16 mouse cellular contexts compared by ENCODE assay signal in genomic region chr16:92651256-92651655, GRCm38 (mm10).
"Had no signal": no experiment of that assay in that cellular context is flagged by ENCODE, and none has a peak within 500 bp of the region (broad histone marks: within the 10 kb centered on the region; RNA-seq: fewer than 3 reads in every experiment).

No protein-coding gene starts in this region.

- H3K9me3 ChIP-seq: neural tube, embryonic 12.5 days; neural tube, embryonic 13.5 days; neural tube, embryonic 15.5 days; stomach, embryonic 15.5 days had no signal

- H3K4me3 ChIP-seq: neural tube, embryonic 12.5 days; neural tube, embryonic 13.5 days; neural tube, embryonic 15.5 days; stomach, embryonic 15.5 days had no signal

- H3K4me1 ChIP-seq: neural tube, embryonic 13.5 days had no signal

- H3K4me2 ChIP-seq: neural tube, embryonic 12.5 days; neural tube, embryonic 13.5 days; neural tube, embryonic 15.5 days; stomach, embryonic 15.5 days had no signal

- DNase-seq: retina, postnatal 1 day; right cerebral cortex, adult 18-20 months; right cerebral cortex, postnatal 14 days; right cerebral cortex, postnatal 25 days; right cerebral cortex, postnatal 4 days; spleen, adult 18-20 months; thymus, adult 18-20 months; thymus, adult 2 months; thymus, postnatal 14 days; thymus, postnatal 25 days; thymus, postnatal 36 days; thymus, postnatal 4 days had no signal

- H3K27me3 ChIP-seq: neural tube, embryonic 12.5 days; neural tube, embryonic 13.5 days; neural tube, embryonic 15.5 days; stomach, embryonic 15.5 days had no signal

- H3K36me3 ChIP-seq: neural tube, embryonic 12.5 days; neural tube, embryonic 13.5 days; neural tube, embryonic 15.5 days; stomach, embryonic 15.5 days had no signal
